Mouse (Mus musculus) monocyte, adult 2 months (primary cell): ENCODE measurements around the gene Nxpe3.
"Not testable (repeated sequence)": the region's sequence is repeated elsewhere in the genome, so short reads cannot be mapped to it uniquely, and the experiment has no call there.

ENCODE experiments used
- DNase-seq, 2 experiments: peaks; one replicate each; pipeline ENCODE4 v3.0.0; 2022; ENCODE audit warnings: low spot score in 2 of 2, low read depth in 1 of 2

Nxpe3 gene

DNA sequence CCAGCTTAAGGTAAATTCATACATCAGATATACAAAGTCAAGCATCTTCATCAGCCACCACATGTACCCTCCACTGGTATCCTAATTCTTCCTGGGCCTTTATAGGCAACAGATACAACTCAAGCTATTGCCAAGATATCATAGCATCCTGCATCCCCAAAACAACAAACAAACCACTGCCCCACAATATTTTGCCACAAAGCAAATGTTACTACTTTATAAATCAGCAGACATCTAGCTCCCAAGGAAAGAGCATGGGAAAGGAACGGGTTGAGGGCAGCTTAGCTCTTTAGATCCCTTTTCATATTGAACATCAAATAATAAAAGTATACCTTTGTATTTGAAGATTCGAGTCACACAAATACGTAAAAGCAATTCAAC lies 57.0 kb downstream of the Nxpe3 start:
- no peak for DNase-seq

DNA sequence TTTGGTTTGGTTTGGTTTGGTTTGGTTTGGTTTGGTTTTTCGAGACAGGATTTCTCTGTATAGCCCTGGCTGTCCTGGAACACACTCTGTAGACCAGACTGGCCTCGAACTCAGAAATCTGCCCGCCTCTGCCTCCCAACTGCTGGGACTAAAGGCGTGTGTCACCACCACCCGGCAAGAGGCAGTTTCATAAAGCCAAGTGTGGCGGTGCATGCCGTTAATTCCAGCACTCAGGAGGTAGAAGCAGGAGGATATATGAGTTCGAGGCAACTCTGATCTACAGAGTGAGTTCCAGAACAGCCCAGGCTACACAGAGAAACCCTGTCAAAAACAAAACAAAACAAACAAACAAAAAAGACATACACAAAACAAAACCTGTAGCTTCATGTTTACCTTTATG lies 57.4 kb downstream of the Nxpe3 start:
- not testable (repeated sequence) for DNase-seq

DNA sequence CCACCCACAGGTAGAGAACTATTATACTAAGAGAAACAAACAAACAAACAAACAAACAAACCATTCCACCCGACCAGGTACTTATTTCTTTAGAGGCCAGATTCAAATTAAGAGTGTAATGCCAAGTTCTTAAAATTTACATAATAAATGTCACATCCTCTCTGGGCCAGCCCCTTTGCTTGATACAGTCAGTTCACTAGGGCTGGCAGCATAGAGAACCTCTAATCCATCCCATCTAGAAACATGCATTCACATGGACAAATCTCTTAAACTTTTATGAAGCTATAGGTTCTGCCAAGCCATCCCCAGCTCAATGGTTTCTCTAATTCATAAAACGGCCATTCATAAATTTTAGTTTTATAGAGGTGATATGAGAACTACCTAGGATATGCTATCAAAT lies 57.9 kb downstream of the Nxpe3 start:
- no peak for DNase-seq

DNA sequence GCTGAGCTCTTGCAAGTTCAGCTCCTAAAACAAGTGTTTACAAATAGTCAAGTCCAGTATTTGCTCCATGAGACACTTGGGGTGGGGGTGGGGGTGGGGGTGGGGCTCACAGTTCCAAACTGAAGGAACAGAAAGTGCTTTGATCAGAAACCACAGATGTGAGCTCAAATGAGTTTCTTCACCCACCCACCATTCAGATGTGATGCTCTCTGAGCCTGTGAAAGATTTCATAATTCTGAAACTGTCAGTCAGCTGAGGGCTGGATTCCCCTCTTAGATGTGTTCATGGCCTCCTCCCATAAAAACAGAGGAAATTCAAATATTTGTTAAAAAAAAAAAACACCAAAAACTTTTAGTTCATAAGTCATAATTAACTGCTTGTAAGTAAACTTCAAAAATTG lies 59.3 kb downstream of the Nxpe3 start:
- DNase-seq = no peak

DNA sequence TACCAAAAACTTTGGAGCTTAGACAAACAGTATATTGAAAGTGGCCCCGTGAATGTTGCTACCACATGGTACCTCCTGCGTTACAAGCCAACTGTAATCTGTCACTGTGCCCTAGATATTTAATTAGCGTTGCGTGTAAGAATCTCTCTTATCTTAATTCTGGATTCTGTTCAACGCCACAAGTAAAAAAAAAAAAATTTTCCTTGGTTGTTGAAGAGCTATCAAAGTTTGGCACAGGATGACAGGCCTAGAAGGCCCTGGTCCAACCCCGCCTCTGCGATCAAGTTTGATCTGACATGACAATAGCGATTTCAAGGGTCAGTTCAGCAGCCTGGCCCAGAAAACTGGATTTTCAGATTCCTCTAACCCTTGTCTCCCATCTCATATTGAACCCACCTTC lies 62.5 kb downstream of the Nxpe3 start:
- DNase-seq = no peak

DNA sequence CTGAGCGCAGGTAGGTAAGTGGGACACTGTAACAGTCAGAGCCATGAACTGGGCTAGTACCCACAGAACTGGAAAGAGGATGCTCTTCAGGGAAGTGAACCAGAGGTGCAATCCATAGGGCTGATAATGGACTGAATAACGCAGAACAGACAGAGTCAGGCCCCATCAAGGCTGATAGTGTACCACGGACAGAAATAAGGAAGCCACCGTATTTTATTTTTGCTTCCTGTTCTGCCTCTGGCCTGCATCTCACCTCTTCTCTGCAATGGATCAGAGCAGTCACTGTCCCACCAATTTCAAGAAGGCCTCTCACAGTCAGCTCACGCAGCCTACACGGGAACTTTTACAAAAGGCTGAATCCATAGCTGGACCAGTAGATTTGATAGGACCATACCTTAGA lies 63.0 kb downstream of the Nxpe3 start:
- DNase-seq = no peak

DNA sequence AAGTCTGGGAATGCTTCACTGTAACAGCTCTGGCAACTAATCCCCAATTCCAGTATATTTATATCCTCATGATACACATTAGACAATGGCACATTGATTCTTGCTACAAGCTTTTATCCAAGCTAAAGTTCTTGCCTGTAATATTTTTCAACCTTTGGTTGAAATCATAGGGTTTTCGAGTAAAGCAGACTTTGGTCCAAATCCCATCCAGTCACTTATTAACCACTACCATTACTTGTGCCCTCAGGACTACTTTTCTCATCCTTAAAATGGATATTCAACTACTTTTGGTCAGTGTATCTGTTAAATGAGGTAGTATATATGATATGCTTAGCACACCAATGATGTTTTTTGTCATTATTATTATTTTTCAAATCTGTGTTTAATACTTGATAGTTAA lies 63.6 kb downstream of the Nxpe3 start:
- DNase-seq = no peak

DNA sequence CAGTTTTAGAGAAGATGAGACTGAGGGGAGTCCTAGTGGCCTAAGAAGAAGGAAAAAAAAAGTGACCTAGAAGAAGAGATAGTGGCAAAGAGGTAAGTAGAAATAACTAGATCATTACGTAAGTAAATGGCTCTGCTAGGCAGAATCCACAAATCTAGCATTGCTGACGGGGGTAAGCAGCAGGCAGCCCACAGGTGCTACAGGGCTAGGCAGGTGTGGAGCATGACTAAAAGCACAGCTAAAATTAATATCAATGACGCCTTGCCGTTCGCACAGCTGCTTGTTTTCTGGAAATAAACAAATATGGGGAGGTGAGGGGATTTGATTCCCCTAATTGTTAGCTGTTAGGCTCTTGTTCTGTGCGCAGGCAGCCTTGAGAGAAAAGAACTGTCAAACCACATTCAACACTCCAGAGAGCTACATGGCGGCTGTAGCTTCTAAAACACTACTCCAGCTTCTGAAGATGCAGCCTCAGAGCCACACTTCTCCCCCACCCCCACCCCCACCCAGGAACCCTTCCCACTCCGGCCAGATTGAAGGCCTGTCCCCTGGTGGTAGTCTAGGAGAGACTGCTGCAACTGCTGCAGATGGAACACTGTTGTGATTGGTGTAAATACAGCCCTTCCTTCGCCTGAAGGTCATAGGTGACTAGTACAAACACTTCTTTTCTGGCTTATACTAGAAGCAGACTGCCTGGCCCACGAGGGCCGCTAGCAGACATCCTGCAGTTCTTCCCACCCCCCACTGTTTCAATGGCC lies 71.5 kb downstream of the Nxpe3 start:
- no peak for DNase-seq

DNA sequence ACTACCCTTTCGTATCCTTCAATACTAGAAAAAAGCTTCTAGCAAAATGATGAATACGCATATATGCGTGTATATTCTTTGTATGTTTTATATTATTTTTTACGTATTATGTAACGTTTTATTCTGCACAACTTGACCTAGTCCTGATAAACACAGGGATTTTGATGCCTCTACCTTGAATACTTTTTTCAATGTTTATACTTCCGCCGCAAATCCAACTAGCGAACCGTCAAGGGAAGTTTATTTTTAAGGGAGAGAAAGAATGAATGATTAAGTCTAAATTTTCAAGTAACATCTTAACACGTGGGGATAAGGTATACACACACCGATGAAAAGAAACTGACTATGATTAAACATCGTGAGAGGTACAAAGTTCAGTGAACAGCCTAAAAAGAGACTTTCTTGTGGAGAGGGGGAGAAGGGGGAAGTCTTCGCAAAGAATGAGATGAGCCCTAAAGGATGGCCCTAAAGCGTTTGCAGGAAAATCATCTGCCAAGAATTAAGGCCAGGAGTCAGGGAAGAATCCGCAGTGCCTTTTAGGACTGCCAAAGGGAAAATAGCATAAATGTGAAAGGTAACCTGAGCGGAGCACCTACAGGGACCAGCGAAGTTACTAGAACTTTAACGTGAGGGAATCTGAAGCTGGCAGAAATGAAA lies 72.2 kb downstream of the Nxpe3 start:
- DNase-seq = no peak

DNA sequence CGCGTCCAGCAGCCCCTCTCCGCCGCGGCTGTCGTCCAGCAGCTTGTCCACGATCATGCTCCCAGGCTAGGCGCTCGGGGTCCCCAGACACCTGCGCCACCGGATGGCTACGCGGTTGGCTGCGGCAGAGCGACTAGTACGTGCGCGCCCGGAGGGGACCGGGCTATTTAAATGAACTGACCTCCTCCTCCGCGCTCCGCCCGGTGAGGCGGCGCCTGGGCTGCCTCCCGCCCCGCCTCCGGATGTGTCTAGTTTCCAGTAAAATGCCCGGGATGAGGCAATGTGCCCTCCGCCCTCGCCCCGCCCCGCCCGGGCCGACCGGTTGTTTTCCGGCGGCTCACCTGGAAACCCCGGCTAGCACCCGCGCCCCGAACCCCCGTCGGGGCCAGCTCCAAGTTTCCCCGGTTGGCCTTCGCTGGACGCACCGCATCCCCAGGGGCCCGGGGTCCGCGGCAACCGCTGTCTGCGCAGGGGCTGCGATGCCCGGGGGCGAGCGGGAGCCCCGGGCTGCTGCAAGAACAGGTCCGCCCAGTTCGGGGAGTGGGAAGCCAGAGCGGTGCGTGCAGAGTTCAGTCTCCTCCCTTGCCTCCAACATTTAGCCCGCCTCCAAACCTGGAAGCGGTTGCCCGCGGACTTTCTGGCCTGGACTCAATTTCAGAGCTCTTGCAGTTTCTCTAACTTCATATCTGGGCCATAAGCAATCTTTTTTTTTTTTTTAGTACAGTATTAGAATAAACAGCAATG lies 72.9 kb downstream of the Nxpe3 start:
- DNase-seq = peak; percentile 80 to 92

DNA sequence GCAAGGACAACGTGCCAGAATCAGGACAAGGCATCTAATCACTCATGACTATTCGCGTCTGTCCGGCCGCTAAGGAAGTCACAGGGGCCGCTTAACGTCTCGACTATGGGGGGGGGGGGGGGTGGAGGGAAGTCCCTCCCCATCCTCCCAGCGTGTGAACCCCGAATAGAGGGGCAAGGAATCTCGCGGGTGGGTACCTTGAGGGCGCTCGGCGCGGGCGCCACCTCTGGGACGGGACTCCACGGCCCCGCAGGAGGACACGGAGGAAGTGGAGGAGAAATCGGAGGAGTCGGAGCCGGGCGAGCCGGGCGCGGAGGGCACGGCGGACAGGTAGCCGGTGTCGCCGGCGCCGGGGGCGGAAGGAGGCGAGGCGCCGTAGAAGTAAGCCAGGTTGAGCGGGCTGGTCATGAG lies 73.5 kb downstream of the Nxpe3 start:
- no peak for DNase-seq

DNA sequence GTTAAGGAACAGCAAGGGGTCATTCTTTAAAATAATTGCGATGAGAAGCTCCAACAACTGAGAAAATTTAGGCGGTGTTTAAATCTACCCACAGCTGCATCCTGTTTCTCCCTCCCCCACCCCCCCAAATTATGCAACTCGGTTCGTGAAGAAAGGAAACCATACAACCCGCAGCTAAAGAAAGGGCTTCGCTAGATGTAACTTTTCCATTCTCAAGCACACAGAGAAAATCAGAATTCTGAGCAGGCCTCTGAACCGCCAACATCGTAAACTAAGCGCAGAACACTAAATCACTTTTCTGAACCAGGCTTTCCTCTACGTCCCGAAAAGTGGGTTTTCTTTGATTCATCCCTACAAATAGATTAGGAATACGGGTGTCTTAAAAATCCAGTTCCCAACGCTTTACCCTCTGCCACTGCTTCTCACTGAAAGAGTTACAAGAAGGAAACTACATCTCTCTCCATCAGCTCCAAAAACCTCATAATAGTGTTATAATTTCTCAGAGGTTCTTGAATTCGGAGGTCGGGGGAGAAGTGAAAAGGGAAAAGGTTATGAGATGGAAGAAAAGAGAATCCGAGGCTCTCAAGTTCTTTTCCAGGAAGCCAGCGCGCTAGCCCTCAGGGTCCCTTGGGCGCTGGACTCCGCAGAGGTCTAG lies 74.0 kb downstream of the Nxpe3 start:
- no peak for DNase-seq

DNA sequence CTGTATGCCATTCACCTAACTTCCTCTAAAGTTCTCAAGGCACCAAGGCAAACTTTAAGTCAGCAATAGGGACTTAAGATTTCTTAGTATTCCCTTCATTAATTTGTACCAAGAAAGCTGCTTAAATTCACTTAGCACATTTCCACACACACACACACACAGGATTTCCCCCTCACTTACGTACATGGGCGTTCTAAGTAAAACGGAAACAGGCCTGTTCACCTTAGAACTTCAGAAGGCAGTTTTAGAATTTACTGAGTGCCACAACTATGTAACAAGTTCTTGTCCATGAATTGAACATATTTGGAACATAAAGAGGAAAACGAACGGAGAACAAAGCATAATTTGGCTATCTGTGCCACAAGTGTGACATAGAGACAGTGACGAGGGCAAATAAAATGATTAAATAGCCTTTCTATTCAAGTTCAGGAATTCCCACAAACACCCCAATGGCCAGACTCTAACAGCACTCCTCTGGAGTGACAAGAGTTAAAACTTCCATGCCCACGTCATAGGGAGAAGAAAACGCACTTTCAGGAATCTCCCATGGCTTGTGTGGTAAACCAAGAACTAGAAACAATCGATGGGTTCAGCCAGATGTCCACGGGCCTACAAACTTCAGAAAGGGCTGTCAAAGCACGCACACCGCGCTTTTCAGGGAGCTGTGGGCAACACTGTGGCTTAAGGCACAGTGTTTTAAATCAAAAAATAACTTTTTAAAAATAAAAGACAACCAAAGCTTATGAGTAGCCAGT lies 74.7 kb downstream of the Nxpe3 start:
- DNase-seq = no peak

DNA sequence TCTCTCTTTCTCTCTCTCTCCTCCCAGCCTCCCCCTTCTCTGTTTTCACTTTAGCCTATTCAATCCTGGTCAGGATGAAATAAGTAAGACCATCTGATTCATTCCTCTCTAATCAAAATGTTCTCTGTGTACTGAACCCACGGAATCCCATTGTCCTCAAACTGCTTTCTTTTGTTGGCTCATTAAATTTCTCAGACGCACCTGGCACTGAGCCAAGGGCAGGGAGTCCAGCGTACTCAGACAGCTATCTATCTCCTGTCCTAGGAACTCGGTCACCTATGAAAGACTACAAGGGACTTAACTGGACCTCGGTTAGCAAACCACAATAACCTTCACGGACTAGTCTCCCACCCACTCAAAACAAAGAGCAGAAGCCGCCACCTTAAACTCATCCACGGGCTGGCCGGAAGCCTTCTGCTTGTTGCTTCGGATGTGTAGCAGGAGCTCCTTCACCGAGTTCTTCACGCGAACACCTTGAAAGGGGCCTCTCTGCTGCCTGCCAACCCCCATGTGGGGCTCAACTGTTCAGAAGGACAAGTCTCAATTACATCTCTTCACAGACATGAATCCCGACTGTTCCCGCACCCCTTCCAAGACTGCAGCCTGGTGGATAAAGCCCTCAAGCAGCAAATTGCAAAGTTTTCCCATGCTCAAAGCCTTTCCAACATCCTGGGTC lies 75.8 kb downstream of the Nxpe3 start:
- DNase-seq = no peak

DNA sequence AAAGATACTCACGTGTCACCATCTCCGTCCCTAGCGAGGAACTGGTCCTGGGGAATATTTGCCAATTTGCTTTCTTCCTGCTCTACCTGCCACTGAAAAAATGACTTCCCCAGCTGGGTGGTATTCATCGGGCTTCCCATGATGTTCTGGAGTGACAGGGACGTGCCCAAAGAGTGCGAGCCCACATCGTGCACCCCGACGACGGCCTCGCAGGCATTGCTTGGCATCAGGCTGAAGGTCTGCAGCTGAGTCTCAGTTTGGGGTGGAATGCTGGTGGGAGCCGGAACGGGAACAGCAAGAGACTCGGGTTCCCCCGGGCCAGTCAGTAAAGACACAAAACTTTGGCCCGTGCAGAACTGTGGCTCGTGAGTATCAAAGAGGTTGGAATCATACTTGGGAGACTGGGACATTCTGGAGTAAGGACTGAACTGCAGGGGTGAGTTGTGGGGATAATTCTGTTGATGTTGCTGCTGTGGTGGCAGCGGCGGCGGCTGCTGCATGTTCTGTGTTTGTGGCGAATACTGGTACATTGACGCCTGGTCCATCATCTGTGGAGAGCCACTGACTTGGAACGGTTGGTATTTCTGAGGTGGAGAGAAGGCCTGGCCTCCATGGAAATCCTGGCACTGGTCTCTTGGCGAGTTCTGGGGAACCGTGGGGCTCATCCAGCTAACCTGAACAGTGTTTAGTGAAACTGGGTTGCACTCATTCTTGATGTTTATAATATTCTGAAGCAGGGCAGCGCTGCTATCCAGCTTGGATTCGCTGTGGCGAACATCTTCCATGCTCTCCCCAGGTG lies 77.2 kb downstream of the Nxpe3 start:
- no peak for DNase-seq

DNA sequence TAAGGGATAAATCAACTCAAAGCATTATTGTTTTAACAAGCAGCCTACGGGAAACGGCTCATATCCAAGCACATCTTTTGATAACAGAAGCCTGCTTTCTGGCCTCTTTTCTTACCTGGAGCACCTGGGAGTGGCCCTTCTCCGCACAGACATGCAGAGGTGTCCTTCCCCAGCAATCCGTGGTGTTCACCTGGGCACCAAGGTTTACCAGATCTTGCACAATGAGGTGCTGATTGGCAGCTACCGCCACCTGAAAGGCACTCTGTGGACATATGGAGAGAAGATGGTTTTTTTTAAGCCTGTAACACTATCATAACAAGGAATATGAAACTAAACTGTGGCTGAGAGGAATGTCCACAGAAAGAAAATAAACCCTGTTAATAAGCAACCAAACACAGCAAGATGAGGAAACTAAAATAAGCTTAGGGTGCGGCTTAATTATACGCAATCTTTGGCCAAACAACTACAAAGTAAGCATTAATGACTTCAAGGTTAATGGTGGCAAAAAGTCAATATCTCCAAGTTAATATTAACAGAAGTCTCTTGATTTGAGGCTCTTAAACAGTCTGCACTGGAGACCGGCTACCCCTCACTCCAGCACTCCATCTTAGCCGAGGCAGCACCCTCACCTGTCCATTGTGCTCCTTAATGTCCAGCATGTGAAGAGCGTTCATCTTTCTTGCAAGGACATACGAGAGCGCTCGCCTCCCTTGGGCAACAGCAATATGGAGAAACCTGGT lies 78.7 kb downstream of the Nxpe3 start:
- DNase-seq = no peak

DNA sequence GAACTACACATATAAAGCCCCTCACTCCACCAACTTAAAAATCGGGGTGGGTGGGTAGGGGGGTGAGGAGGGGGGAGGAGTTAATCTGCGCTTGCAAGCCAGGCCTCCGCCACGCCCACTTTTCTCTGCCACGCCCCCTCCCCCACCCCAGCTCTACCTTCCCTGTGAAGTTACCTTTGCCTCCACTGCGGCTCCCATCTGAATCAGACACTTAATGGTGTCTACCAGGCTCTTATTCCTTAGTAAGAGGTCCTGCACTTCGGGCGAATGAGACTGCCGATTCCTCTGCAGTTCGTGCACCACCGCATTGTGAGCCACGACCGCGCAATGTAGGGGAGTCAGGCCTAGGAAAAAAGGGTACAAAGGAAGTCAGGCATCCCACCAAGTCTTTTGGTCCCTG lies 79.6 kb downstream of the Nxpe3 start:
- DNase-seq = no peak

DNA sequence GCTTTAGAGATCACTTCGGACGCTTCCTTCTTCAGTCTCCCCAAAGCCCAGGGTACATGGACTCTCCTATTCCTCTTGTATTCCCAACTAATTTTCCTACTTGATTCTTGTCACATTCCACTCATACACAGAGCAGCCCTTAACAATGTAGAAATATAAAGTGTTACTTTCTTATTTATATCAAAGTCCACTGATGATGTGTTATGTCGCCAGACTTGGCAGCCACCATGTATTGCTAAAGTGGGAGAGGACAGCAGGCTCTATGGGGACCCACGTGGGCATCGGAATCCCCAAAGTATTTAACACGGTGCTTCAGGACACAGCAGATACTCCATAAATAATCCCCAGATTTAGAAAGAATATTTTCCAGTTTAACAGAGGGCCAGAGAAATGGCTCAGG lies 80.4 kb downstream of the Nxpe3 start:
- no peak for DNase-seq

DNA sequence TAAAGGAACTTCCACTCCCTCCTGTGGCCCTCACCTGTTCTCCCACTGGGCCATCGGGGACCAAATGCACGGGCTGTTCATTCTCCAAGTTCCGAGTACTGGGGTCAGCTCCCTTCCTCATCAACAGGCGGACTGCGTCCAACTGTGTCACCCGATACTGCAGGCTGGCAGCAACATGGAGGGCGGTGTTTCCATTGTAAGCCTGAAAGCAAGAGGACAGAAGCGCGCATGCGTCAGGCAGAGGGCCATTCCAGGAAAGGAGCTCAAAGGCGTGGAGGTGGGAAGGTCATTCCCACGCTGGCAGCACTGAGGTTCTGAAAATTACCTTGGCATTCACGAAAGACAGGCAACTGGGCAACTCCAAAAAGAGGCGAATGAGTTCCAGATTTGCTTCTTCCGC lies 81.2 kb downstream of the Nxpe3 start:
- no peak for DNase-seq
